Mouse (Mus musculus): ENCODE data around the gene Dusp12. TPM values are rescaled to one million over a fixed set of nuclear protein-coding genes. Genes with fewer than 3 reads are reported as not detected.
A peak's percentile ranks its signal among the peaks of the same experiment; 100 is the strongest.

Dusp12 gene
- polyA plus RNA-seq, 1 experiment from 2014 or later: 52.3 TPM

- Histone ChIP-seq H3K9me3 (no peaks in the 10 kb centered on the region), H3K27ac (no peak overlapping the region), H3K27me3 (no peaks in the 10 kb centered on the region), H3K4me2 (peak overlapping the region; percentile 85), H3K4me1 (peaks cover 8% of the 10 kb centered on the region), H3K4me3 (peak overlapping the region; percentile 90), H3K9ac (peak overlapping the region; percentile 66), H3K36me3 (peaks cover 13% of the 10 kb centered on the region)
- 18% methylated on average over 14 of the region's 14 CpGs for WGBS
- no peak for ATAC-seq (ENCODE audit: insufficient number of reproducible peaks, insufficient read depth, low FRiP score, low TSS enrichment, low read depth)
These were observed 16.4 kb downstream of the Dusp12 start for GRCm38 (mm10) chr1:170868905-170869283.

- H3K9me3 ChIP-seq: no peaks in the 10 kb centered on the region
- no peaks in the 10 kb centered on the region for H3K27me3 ChIP-seq
- WGBS: under 1% methylated on average over 33 of the region's 33 CpGs
- H3K36me3 ChIP-seq: peaks cover 10% of the 10 kb centered on the region; the same call in 1 of the 2 replicates
- peaks cover 8% of the 10 kb centered on the region for H3K4me1 ChIP-seq
- peak overlapping the region; percentile 88 for H3K9ac ChIP-seq
- ATAC-seq (ENCODE audit: insufficient number of reproducible peaks, insufficient read depth, low FRiP score, low TSS enrichment, low read depth): peak; percentile 70
- H3K4me2 ChIP-seq: peak overlapping the region; percentile 85
- H3K4me3 ChIP-seq: peak overlapping the region; percentile 90
- H3K27ac ChIP-seq: no peak overlapping the region
These were observed 17.0 kb downstream of the Dusp12 start for GRCm38 (mm10) chr1:170868107-170868904.

GRCm38 (mm10) chr1:170867691-170868105 lies 17.6 kb downstream of the Dusp12 start, which contains the start of gene Atf6:
Atf6 (minus strand) TSS chr1:170867771.
- peak within 1 kb of the TSS; percentile 88 for H3K9ac ChIP-seq
- under 1% methylated on average over 25 of the region's 25 CpGs for WGBS
- ATAC-seq (ENCODE audit: insufficient number of reproducible peaks, insufficient read depth, low FRiP score, low TSS enrichment, low read depth): 0 out of 2 replicates have a peak, but pooled peaks have one; percentile 38
- H3K4me2 ChIP-seq: peak within 1 kb of the TSS; percentile 85
- H3K36me3 ChIP-seq: peaks cover 7% of the 10 kb centered on the region; the same call in 1 of the 2 replicates
- peak within 1 kb of the TSS; percentile 71 for H3K27ac ChIP-seq
- no peaks in the 10 kb centered on the region for H3K27me3 ChIP-seq
- H3K4me1 ChIP-seq: peaks cover 8% of the 10 kb centered on the region
- H3K4me3 ChIP-seq: peak within 1 kb of the TSS; percentile 90
- H3K9me3 ChIP-seq: no peaks in the 10 kb centered on the region

GRCm38 (mm10) chr1:170866992-170867690 lies 18.2 kb downstream of the Dusp12 start:
- H3K27me3 ChIP-seq: no peaks in the 10 kb centered on the region
- peak overlapping the region; percentile 90 for H3K4me3 ChIP-seq
- WGBS: 2% methylated on average over 30 of the region's 30 CpGs
- H3K36me3 ChIP-seq: peaks cover 2% of the 10 kb centered on the region; the same call in 1 of the 2 replicates
- H3K4me2 ChIP-seq: peak overlapping the region; percentile 85
- ATAC-seq (ENCODE audit: insufficient number of reproducible peaks, insufficient read depth, low FRiP score, low TSS enrichment, low read depth): no peak; the same call in 1 of the 2 replicates
- H3K9me3 ChIP-seq: no peaks in the 10 kb centered on the region
- peak overlapping the region; percentile 88 for H3K9ac ChIP-seq
- peaks cover 8% of the 10 kb centered on the region for H3K4me1 ChIP-seq
- peak overlapping the region; percentile 71 for H3K27ac ChIP-seq

- Histone ChIP-seq H3K27ac (no peak overlapping the region), H3K36me3 (no peaks in the 10 kb centered on the region), H3K9me3 (no peaks in the 10 kb centered on the region), H3K4me1 (peaks cover 8% of the 10 kb centered on the region), H3K9ac (no peak overlapping the region), H3K27me3 (no peaks in the 10 kb centered on the region), H3K4me2 (no peak overlapping the region), H3K4me3 (no peak overlapping the region)
- 83% methylated on average over 5 of the region's 5 CpGs for WGBS
- no peak for ATAC-seq (ENCODE audit: insufficient number of reproducible peaks, insufficient read depth, low FRiP score, low TSS enrichment, low read depth)
These were observed 19.9 kb downstream of the Dusp12 start for GRCm38 (mm10) chr1:170865406-170865805.

GRCm38 (mm10) chr1:170864754-170865153 lies 20.6 kb downstream of the Dusp12 start:
- Histone ChIP-seq H3K27me3 (no peaks in the 10 kb centered on the region), H3K9ac (no peak overlapping the region), H3K36me3 (no peaks in the 10 kb centered on the region), H3K4me1 (peaks cover 8% of the 10 kb centered on the region), H3K27ac (no peak overlapping the region), H3K4me2 (no peak overlapping the region), H3K4me3 (no peak overlapping the region), H3K9me3 (no peaks in the 10 kb centered on the region)
- ATAC-seq (ENCODE audit: insufficient number of reproducible peaks, insufficient read depth, low FRiP score, low TSS enrichment, low read depth): no peak
- WGBS: 83% methylated on average over 3 of the region's 3 CpGs

- H3K27me3 ChIP-seq: no peaks in the 10 kb centered on the region
- no peak overlapping the region for H3K27ac ChIP-seq
- no peak for ATAC-seq (ENCODE audit: insufficient number of reproducible peaks, insufficient read depth, low FRiP score, low TSS enrichment, low read depth)
- no peak overlapping the region for H3K4me3 ChIP-seq
- H3K4me1 ChIP-seq: peaks cover 8% of the 10 kb centered on the region
- H3K36me3 ChIP-seq: no peaks in the 10 kb centered on the region
- H3K4me2 ChIP-seq: no peak overlapping the region
- no peak overlapping the region for H3K9ac ChIP-seq
- no peaks in the 10 kb centered on the region for H3K9me3 ChIP-seq
These were observed 21.1 kb downstream of the Dusp12 start for GRCm38 (mm10) chr1:170864234-170864633.

- WGBS: 72% methylated on average over 4 of the region's 4 CpGs
- H3K4me3 ChIP-seq: no peak overlapping the region
These were observed 22.3 kb downstream of the Dusp12 start for GRCm38 (mm10) chr1:170863033-170863432.

GRCm38 (mm10) chr1:170862435-170862717 lies 23.0 kb downstream of the Dusp12 start:
- Histone ChIP-seq H3K4me2 (no peak overlapping the region), H3K27me3 (no peaks in the 10 kb centered on the region), H3K27ac (no peak overlapping the region), H3K9ac (no peak overlapping the region), H3K9me3 (no peaks in the 10 kb centered on the region), H3K4me3 (no peak overlapping the region), H3K36me3 (no peaks in the 10 kb centered on the region), H3K4me1 (peaks cover 8% of the 10 kb centered on the region)
- ATAC-seq (ENCODE audit: insufficient number of reproducible peaks, insufficient read depth, low FRiP score, low TSS enrichment, low read depth): no peak
- WGBS: 70% methylated on average over 3 of the region's 3 CpGs

More at GRCm38 (mm10) chr1:170863033-170863432, 22.3 kb downstream of the Dusp12 start:
- Histone ChIP-seq H3K27me3 (no peaks in the 10 kb centered on the region), H3K4me1 (peaks cover 8% of the 10 kb centered on the region), H3K9ac (no peak overlapping the region), H3K4me2 (no peak overlapping the region), H3K9me3 (no peaks in the 10 kb centered on the region), H3K27ac (no peak overlapping the region), H3K36me3 (no peaks in the 10 kb centered on the region)
- no peak for ATAC-seq (ENCODE audit: insufficient number of reproducible peaks, insufficient read depth, low FRiP score, low TSS enrichment, low read depth)

- WGBS: 79% methylated on average over 13 of the region's 13 CpGs
- no peak for ATAC-seq (ENCODE audit: insufficient number of reproducible peaks, insufficient read depth, low FRiP score, low TSS enrichment, low read depth)
- no peak overlapping the region for H3K4me3 ChIP-seq
- no peak overlapping the region for H3K27ac ChIP-seq
- no peak overlapping the region for H3K9ac ChIP-seq
- no peaks in the 10 kb centered on the region for H3K27me3 ChIP-seq
- no peak overlapping the region for H3K4me2 ChIP-seq
- no peaks in the 10 kb centered on the region for H3K36me3 ChIP-seq
- peaks cover 6% of the 10 kb centered on the region for H3K4me1 ChIP-seq
- no peaks in the 10 kb centered on the region for H3K9me3 ChIP-seq
These were observed 23.5 kb downstream of the Dusp12 start for GRCm38 (mm10) chr1:170861671-170862434.

- no peak for ATAC-seq (ENCODE audit: insufficient number of reproducible peaks, insufficient read depth, low FRiP score, low TSS enrichment, low read depth)
- 87% methylated on average over 2 of the region's 2 CpGs for WGBS
These were observed 26.5 kb downstream of the Dusp12 start for GRCm38 (mm10) chr1:170858872-170859271.

More at GRCm38 (mm10) chr1:170858872-170859271, 26.5 kb downstream of the Dusp12 start:
- no peak overlapping the region for H3K27ac ChIP-seq
- H3K27me3 ChIP-seq: no peaks in the 10 kb centered on the region
- H3K36me3 ChIP-seq: peaks cover 2% of the 10 kb centered on the region; the same call in 1 of the 2 replicates
- H3K4me2 ChIP-seq: no peak overlapping the region
- H3K4me1 ChIP-seq: no peaks in the 10 kb centered on the region
- no peak overlapping the region for H3K9ac ChIP-seq
- no peak overlapping the region for H3K4me3 ChIP-seq
- no peaks in the 10 kb centered on the region for H3K9me3 ChIP-seq

All from embryonic facial prominence, embryonic 13.5 days (tissue).